Mouse (Mus musculus) T-helper 2 cell (primary cell): Measurements from ENCODE around the gene Col5a1.

Experiments used
- in situ Hi-C: fragments of 300-600 bp; cut with MboI, MseI; formaldehyde crosslinking; loops from one replicate; pipeline ENCODE4 v1.15.1; 2025; ENCODE audit warnings: high pct_unique_total_duplicates

Gene Col5a1

GRCm38 (mm10) chr2:28084768-28085167, 198.5 kb downstream of the Col5a1 start, which contains the start of gene Fcnb:
Gene Fcnb (minus strand): TSS chr2:28084885.
- in situ Hi-C loops = no loop called here

DNA sequence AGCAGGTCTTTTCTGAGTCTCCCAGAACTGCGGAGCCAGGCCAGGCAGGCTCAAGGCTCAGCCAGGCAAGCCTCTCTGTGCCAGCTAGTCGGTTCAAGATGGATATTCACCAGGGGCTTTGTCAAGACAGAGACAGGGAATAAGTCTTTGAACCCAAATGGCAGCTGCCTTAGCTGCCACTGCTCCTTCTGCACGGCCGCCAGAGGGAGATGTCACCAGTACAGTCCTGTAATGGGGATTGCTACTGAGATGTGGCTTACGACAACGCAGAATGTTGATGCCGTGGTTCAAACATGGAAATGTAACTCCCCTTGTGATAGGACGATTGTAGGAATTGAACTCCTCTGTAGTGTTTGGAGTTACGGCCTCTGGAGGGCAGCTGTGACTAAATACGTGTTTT, 199.9 kb downstream of the Col5a1 start:
- in situ Hi-C loops = no loop called here

- in situ Hi-C loops = no loop called here
Measured at GRCm38 (mm10) chr2:28089095-28089494, 202.9 kb downstream of the Col5a1 start.
